Mouse (Mus musculus): ENCODE results near the gene Rflna. TPM values are rescaled to one million over a fixed set of nuclear protein-coding genes. Genes with fewer than 3 reads are reported as not detected.

Gene Rflna
- polyA plus RNA-seq (2015; fragmentation: Nextera tagmentation; extraction: Ambion mirVana): 1.8 and 2.3 TPM in 2 replicates

DNA sequence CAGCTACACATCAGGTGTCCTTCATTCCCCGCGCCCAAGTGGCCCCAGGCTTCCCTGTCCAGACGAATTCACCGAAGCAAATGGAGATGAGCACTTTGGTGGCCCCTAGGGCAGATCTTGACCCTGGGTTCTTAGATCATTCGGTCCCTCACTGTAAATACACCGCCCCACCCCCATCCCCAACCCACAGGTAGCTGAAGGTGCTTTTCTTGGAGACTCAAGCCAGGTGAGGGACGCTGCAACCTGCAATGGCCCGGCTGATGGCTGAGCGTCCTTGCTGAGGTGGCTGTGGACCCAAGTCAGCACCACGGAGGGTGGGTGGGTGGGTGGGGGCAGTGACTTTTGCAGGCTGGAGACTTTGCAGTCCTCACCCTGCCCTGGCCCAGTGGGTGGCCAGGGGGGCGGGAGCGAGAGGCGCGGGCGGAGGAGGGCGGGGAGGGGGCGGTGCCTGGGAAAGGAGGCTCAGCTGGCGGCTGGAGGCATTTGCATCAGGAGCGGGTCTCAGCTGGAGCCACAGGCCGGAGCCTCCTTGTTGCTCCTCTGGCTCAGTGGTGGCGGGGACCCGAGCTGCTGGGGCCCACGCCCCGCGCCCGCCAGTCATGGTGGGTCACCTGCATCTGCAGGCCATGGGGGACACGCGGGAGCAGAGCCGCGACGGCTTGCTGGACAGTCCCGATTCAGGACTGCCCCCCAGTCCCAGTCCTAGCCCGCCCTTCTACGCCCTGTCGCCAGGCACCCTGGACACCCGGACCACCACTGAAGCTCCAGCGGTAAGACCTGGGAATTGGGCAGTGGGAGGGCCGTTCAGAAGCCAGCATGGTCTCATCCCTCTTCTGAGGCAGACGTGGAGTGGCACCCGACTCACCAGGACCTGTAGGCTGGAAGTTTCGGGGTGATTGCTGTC lies at the start of gene Rflna:
Gene Rflna (plus strand): TSS at position 253 of the 904 bp plus-strand sequence.
- Histone ChIP-seq H3K4me2 (replicated peaks; ENCODE audit: low read depth) (peak within 1 kb of the TSS; percentile 53), H3K27me3 (ENCODE audit: control insufficient read depth, insufficient read depth, low read length) (no peaks in the 10 kb centered on the region), H3K9ac (ENCODE audit: low read length) (peak within 1 kb of the TSS; percentile 50), H3K9me3 (ENCODE audit: control insufficient read depth, low read length) (no peaks in the 10 kb centered on the region), H3K36me3 (ENCODE audit: control insufficient read depth, insufficient read depth, low read length) (no peaks in the 10 kb centered on the region), H3K27ac (replicated peaks) (no peak within 1 kb of the TSS), H3K4me3 (ENCODE audit: low read depth, low read length) (peak within 1 kb of the TSS; percentile 39), H3K4me1 (replicated peaks; ENCODE audit: control insufficient read depth, insufficient read depth) (peaks cover 4% of the 10 kb centered on the region)
- WGBS: 6% methylated on average over 29 of the region's 41 CpGs
- peak; percentile 49 for ATAC-seq (ENCODE audit: low FRiP score, low TSS enrichment)
- TF ChIP-seq CTCF (IDR thresholded peaks at IDR 0.05; ENCODE audit: low read depth) (no peak), EP300 (optimal IDR thresholded peaks at IDR 0.05) (no peak)
- peak; percentile 81 for DNase-seq (ENCODE audit: low spot score)

DNA sequence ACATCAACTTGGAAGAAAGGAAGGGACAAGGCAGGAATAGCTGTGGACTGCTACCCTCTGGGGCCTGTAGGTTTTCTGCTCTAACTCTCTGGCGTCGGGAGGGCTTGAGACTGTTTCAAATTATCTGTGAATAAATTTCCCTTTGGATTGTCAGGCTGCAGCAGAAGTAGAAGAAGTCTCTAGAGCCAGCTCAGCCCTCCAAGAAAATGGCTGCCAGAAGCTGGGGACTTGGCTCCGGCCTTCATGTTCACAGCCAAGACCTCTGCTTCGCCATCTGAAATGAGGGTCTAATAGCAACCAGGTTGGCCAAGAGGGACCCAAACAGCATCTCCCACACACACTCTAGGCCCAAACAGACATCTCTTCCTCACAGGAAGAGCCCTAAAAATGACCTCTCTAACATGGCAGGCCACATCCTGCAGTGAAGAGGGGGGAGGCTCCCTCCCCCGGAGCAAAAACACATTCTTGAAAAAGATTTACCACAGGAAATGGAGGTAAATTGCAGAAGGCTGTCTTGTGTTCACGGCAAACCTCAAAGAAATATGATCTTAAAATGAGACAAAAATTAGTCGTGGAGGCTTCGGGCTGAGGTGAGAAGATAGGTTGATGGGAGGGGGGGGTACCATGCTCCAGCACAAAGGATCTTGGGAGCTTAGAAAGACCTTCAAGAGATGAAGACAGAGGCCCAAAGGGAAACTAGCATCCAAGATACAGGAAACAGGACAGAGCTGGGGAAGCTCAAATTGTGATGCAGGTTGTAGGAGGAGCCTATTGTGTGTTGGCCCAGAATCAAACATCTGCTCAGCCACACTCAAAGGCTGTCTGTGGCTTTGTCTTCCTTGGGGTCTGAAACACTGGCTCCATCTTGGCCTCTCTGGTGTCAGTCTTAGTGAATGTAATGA lies 48.4 kb upstream of the Rflna start:
- no peak overlapping the region for H3K9ac ChIP-seq (ENCODE audit: low read length)
- TF ChIP-seq CTCF (IDR thresholded peaks at IDR 0.05; ENCODE audit: low read depth) (no peak), EP300 (optimal IDR thresholded peaks at IDR 0.05) (no peak)
- no peaks in the 10 kb centered on the region for H3K4me1 ChIP-seq (replicated peaks; ENCODE audit: control insufficient read depth, insufficient read depth)
- 67% methylated on average over 8 of the region's 8 CpGs for WGBS
- H3K4me2 ChIP-seq (replicated peaks; ENCODE audit: low read depth): no peak overlapping the region
- no peaks in the 10 kb centered on the region for H3K9me3 ChIP-seq (ENCODE audit: control insufficient read depth, low read length)
- no peak overlapping the region for H3K4me3 ChIP-seq (ENCODE audit: low read depth, low read length)
- ATAC-seq (ENCODE audit: low FRiP score, low TSS enrichment) (no peak), DNase-seq (ENCODE audit: low spot score) (no peak)
- no peak overlapping the region for H3K27ac ChIP-seq (replicated peaks)
- H3K36me3 ChIP-seq (ENCODE audit: control insufficient read depth, insufficient read depth, low read length): no peaks in the 10 kb centered on the region
- no peaks in the 10 kb centered on the region for H3K27me3 ChIP-seq (ENCODE audit: control insufficient read depth, insufficient read depth, low read length)

DNA sequence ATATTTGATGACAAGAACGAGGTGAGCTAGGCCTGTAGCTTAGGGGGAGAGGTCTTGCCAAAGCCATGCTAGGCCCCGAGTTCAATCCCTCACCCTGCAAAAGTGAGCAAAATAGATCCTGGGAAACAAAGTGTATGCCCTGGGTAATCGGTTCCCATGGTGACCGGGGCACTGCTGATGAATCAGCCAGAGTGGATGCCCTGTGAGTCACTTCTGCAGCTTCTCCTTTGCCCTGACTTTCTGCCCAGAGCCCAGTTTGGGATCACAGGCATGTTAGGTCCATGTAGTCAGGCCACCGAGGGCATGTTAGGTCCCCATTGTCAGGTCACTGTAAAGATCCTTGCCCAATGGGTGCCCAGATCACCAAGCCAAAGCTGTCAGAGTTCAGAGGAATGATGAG lies 45.5 kb upstream of the Rflna start:
- Histone ChIP-seq H3K4me3 (ENCODE audit: low read depth, low read length) (no peak overlapping the region), H3K9ac (ENCODE audit: low read length) (no peak overlapping the region), H3K4me1 (replicated peaks; ENCODE audit: control insufficient read depth, insufficient read depth) (0 out of 2 replicates have a peak, but pooled peaks cover 5% of the 10 kb centered on the region), H3K27ac (replicated peaks) (no peak overlapping the region), H3K4me2 (replicated peaks; ENCODE audit: low read depth) (no peak overlapping the region), H3K27me3 (ENCODE audit: control insufficient read depth, insufficient read depth, low read length) (no peaks in the 10 kb centered on the region), H3K9me3 (ENCODE audit: control insufficient read depth, low read length) (no peaks in the 10 kb centered on the region), H3K36me3 (ENCODE audit: control insufficient read depth, insufficient read depth, low read length) (no peaks in the 10 kb centered on the region)
- no peak for TF ChIP-seq EP300 (optimal IDR thresholded peaks at IDR 0.05)
- TF ChIP-seq CTCF (IDR thresholded peaks at IDR 0.05; ENCODE audit: low read depth): no peak
- DNase-seq (ENCODE audit: low spot score) (peak; percentile 39), ATAC-seq (ENCODE audit: low FRiP score, low TSS enrichment) (no peak)
- WGBS: 70% methylated on average over 5 of the region's 5 CpGs

DNA sequence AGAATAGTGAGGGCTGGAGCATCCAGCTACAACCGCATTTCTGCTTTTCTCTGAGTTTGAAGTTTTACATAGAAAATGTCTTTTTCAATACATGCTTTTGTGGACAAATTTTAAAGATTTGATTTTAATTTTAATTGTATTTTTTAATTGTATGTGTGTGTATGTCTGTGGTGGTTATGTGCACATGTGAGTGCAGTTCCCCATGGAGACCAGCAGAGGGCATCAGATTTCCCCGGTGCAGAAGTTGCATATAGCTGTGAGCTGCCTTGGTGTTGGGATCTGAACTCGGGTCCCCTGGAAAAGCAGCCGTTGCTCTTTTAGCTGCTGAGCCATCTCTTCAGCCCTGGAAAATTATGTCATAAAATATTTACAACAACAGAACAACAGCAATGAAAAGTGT lies 43.9 kb upstream of the Rflna start:
- peak; percentile 45; the same call in 1 of the 2 replicates for TF ChIP-seq CTCF (IDR thresholded peaks at IDR 0.05; ENCODE audit: low read depth)
- no peak for TF ChIP-seq EP300 (optimal IDR thresholded peaks at IDR 0.05)
- Histone ChIP-seq H3K9ac (ENCODE audit: low read length) (no peak overlapping the region), H3K4me2 (replicated peaks; ENCODE audit: low read depth) (no peak overlapping the region), H3K27me3 (ENCODE audit: control insufficient read depth, insufficient read depth, low read length) (no peaks in the 10 kb centered on the region), H3K9me3 (ENCODE audit: control insufficient read depth, low read length) (no peaks in the 10 kb centered on the region), H3K36me3 (ENCODE audit: control insufficient read depth, insufficient read depth, low read length) (no peaks in the 10 kb centered on the region), H3K27ac (replicated peaks) (no peak overlapping the region), H3K4me1 (replicated peaks; ENCODE audit: control insufficient read depth, insufficient read depth) (0 out of 2 replicates have a peak, but pooled peaks cover 9% of the 10 kb centered on the region), H3K4me3 (ENCODE audit: low read depth, low read length) (no peak overlapping the region)
- no peak for ATAC-seq (ENCODE audit: low FRiP score, low TSS enrichment)
- WGBS: 99% methylated on average over 4 of the region's 4 CpGs
- DNase-seq (ENCODE audit: low spot score): no peak

DNA sequence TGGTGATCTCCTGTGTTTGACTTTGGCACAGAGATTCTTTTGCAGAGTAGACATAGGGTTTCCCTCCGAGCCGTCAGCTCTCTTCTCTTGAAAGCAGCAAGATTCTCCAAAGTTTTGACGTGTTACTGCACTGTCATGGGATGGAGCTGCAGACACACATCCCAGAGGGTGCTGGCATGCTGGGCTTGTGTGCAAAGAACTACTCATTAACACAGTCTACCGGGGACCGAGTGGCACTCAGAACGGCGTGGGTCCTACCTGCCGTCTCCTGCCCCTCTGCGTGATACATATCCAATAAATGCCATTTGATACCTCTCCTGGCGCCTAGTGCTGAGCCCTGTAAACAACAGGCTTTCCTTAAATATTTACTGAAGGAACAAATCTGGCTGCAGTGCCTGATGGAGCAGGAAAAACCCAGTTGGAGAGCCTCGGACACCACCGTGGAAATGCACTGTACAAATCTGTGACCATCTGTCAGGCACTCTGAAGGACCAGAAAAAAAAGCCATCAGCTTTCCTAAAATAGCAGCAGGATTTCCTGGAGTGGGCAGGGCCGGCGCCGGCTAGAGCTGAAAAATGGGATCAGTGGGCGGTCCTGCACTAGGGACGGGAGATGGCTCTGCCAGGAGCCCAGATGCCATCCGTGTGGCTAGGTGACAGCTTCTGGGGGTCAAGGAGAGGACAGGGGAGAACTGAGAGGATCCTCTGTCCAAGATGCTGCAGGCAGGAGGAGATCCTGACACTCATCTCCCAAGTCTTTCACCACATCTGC lies 42.7 kb upstream of the Rflna start:
- no peak for TF ChIP-seq CTCF (IDR thresholded peaks at IDR 0.05; ENCODE audit: low read depth)
- TF ChIP-seq EP300 (optimal IDR thresholded peaks at IDR 0.05): no peak

More for the DNA sequence above, 42.7 kb upstream of the Rflna start:
- H3K4me1 ChIP-seq (replicated peaks; ENCODE audit: control insufficient read depth, insufficient read depth): 0 out of 2 replicates have a peak, but pooled peaks cover 9% of the 10 kb centered on the region
- H3K4me3 ChIP-seq (ENCODE audit: low read depth, low read length): no peak overlapping the region
- H3K9ac ChIP-seq (ENCODE audit: low read length): peak overlapping the region; percentile 13; the same call in 1 of the 2 replicates
- peak overlapping the region; percentile 67 for H3K27ac ChIP-seq (replicated peaks)
- WGBS: 8% methylated on average over 18 of the region's 18 CpGs
- H3K9me3 ChIP-seq (ENCODE audit: control insufficient read depth, low read length): no peaks in the 10 kb centered on the region
- no peaks in the 10 kb centered on the region for H3K36me3 ChIP-seq (ENCODE audit: control insufficient read depth, insufficient read depth, low read length)
- ATAC-seq (ENCODE audit: low FRiP score, low TSS enrichment): peak; percentile 45; the same call in 1 of the 2 replicates
- H3K27me3 ChIP-seq (ENCODE audit: control insufficient read depth, insufficient read depth, low read length): no peaks in the 10 kb centered on the region
- peak overlapping the region; percentile 37 for H3K4me2 ChIP-seq (replicated peaks; ENCODE audit: low read depth)
- peak; percentile 47 for DNase-seq (ENCODE audit: low spot score)

Measured in stomach, postnatal 0 days (tissue).